Mouse (Mus musculus): ENCODE data around the gene Mmp9. TPM values are rescaled to one million over a fixed set of nuclear protein-coding genes. Genes with fewer than 3 reads are reported as not detected.

Mmp9 gene
- polyA plus RNA-seq, 1 experiment, result 8.1 TPM

GRCm38 (mm10) chr2:164961506-164962182, 21.1 kb downstream of the Mmp9 start:
- H3K4me3 ChIP-seq (ENCODE audit: insufficient read depth, low read length), result no peak overlapping the region
- H3K27ac ChIP-seq (ENCODE audit: insufficient read depth, low read length), result no peak overlapping the region
- peak; percentile 59; the same call in 1 of the 2 replicates for TF ChIP-seq CTCF (IDR thresholded peaks at IDR 0.05; ENCODE audit: borderline replicate concordance, insufficient read depth, low read length)
- TF ChIP-seq POLR2A (IDR thresholded peaks at IDR 0.05; ENCODE audit: low read depth, low read length), result no peak
- H3K4me1 ChIP-seq (ENCODE audit: control insufficient read depth, insufficient read depth, low read length), result no peaks in the 10 kb centered on the region

DNA sequence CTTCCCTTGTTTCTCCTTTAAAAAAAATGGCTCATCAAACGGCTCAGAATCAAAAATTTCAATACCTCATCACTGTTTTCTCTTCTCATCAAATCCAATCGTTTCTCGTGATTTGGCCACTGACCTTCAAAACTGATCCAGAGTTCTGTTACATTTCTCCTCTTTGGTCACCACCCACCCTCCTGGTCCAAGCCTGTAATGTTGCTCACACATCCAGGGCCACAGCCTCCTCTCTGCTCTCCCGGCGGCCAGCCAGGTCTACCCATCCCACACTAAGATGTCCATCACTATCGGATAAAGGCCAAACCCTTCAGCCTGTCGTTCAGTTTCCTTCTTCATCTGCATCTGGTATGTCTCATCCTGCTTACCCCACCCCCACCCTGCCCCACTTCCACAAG, 21.6 kb downstream of the Mmp9 start:
- no peaks in the 10 kb centered on the region for H3K4me1 ChIP-seq (ENCODE audit: control insufficient read depth, insufficient read depth, low read length)
- H3K27ac ChIP-seq (ENCODE audit: insufficient read depth, low read length), result no peak overlapping the region
- TF ChIP-seq CTCF (IDR thresholded peaks at IDR 0.05; ENCODE audit: borderline replicate concordance, insufficient read depth, low read length) (no peak), POLR2A (IDR thresholded peaks at IDR 0.05; ENCODE audit: low read depth, low read length) (no peak)
- H3K4me3 ChIP-seq (ENCODE audit: insufficient read depth, low read length), result no peak overlapping the region

DNA sequence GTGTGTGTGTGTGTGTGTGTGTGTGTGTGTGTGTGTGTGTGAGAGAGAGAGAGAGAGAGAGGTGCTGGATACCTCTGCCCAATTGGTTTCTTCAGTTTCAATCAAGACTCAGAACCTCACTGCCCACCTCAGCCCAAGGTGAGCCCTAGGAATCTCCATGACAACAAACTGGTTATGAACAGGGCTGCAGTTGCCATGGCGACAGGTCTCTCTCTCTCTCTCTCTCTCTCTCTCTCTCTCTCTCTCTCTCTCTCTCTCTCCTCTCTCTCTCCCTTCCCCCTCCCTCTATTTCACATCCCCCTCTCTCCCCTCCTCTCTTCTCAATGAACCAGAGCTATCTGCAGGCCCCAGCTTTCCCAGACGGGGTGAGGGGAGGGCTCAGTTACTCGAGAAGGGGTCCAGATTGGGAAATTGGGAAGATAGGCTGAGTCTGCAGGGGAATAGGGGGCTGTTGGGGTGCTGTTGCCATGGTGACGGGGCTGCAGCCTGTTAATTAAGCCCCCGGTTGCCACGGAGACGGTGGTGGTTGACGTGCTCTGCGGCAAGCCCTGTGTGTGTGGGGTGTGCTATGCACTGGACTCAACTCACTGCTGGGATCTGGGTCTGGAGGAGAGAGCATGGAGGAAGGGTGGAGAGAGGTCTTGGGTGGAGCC, 23.8 kb downstream of the Mmp9 start:
- no peaks in the 10 kb centered on the region for H3K4me1 ChIP-seq (ENCODE audit: control insufficient read depth, insufficient read depth, low read length)

GRCm38 (mm10) chr2:164964981-164965380, 24.4 kb downstream of the Mmp9 start:
- no peak for TF ChIP-seq POLR2A (IDR thresholded peaks at IDR 0.05; ENCODE audit: low read depth, low read length)
- TF ChIP-seq CTCF (IDR thresholded peaks at IDR 0.05; ENCODE audit: borderline replicate concordance, insufficient read depth, low read length), result no peak
- Histone ChIP-seq H3K4me1 (ENCODE audit: control insufficient read depth, insufficient read depth, low read length) (no peaks in the 10 kb centered on the region), H3K4me3 (ENCODE audit: insufficient read depth, low read length) (no peak overlapping the region), H3K27ac (ENCODE audit: insufficient read depth, low read length) (no peak overlapping the region)

More for the DNA sequence above, 23.8 kb downstream of the Mmp9 start:
- H3K4me3 ChIP-seq (ENCODE audit: insufficient read depth, low read length), result no peak overlapping the region
- H3K27ac ChIP-seq (ENCODE audit: insufficient read depth, low read length), result no peak overlapping the region
- TF ChIP-seq CTCF (IDR thresholded peaks at IDR 0.05; ENCODE audit: borderline replicate concordance, insufficient read depth, low read length) (no peak), POLR2A (IDR thresholded peaks at IDR 0.05; ENCODE audit: low read depth, low read length) (no peak)

- no peak overlapping the region for H3K27ac ChIP-seq (ENCODE audit: insufficient read depth, low read length)
- no peak for TF ChIP-seq CTCF (IDR thresholded peaks at IDR 0.05; ENCODE audit: borderline replicate concordance, insufficient read depth, low read length)
- no peak for TF ChIP-seq POLR2A (IDR thresholded peaks at IDR 0.05; ENCODE audit: low read depth, low read length)
- no peak overlapping the region for H3K4me3 ChIP-seq (ENCODE audit: insufficient read depth, low read length)
- H3K4me1 ChIP-seq (ENCODE audit: control insufficient read depth, insufficient read depth, low read length), result no peaks in the 10 kb centered on the region
These were observed 25.8 kb downstream of the Mmp9 start for GRCm38 (mm10) chr2:164966381-164966780.

DNA sequence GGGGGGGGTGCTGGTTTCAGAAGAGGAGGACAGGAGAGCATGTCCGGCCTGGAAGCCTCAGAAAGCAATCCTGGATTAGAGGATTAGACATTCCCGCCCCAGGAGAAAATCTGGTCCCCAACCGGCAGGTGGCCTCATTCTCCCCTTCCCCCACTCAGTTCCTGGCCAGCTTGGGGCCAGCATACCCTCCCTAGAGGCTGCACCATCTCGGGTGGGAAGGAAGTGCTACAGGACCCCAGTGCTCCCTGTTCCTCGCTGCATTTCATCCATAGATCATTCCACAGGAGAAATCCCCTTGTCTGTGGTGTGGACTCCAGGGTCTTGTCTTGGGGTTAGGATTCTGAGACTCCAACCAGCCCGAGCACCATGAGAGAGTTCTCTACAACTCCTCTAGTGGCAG, 26.6 kb downstream of the Mmp9 start:
- Histone ChIP-seq H3K4me3 (ENCODE audit: insufficient read depth, low read length) (no peak overlapping the region), H3K27ac (ENCODE audit: insufficient read depth, low read length) (no peak overlapping the region), H3K4me1 (ENCODE audit: control insufficient read depth, insufficient read depth, low read length) (no peaks in the 10 kb centered on the region)
- TF ChIP-seq POLR2A (IDR thresholded peaks at IDR 0.05; ENCODE audit: low read depth, low read length) (no peak), CTCF (IDR thresholded peaks at IDR 0.05; ENCODE audit: borderline replicate concordance, insufficient read depth, low read length) (no peak)

- no peak overlapping the region for H3K4me3 ChIP-seq (ENCODE audit: insufficient read depth, low read length)
- TF ChIP-seq CTCF (IDR thresholded peaks at IDR 0.05; ENCODE audit: borderline replicate concordance, insufficient read depth, low read length), result no peak
- no peak for TF ChIP-seq POLR2A (IDR thresholded peaks at IDR 0.05; ENCODE audit: low read depth, low read length)
- H3K4me1 ChIP-seq (ENCODE audit: control insufficient read depth, insufficient read depth, low read length), result no peaks in the 10 kb centered on the region
- H3K27ac ChIP-seq (ENCODE audit: insufficient read depth, low read length), result no peak overlapping the region
These were observed 27.3 kb downstream of the Mmp9 start for GRCm38 (mm10) chr2:164967761-164968440.

GRCm38 (mm10) chr2:164968451-164968851, 27.9 kb downstream of the Mmp9 start:
- H3K4me3 ChIP-seq (ENCODE audit: insufficient read depth, low read length), result no peak overlapping the region
- no peak overlapping the region for H3K27ac ChIP-seq (ENCODE audit: insufficient read depth, low read length)
- TF ChIP-seq CTCF (IDR thresholded peaks at IDR 0.05; ENCODE audit: borderline replicate concordance, insufficient read depth, low read length) (no peak), POLR2A (IDR thresholded peaks at IDR 0.05; ENCODE audit: low read depth, low read length) (no peak)
- H3K4me1 ChIP-seq (ENCODE audit: control insufficient read depth, insufficient read depth, low read length), result no peaks in the 10 kb centered on the region

- no peak for TF ChIP-seq POLR2A (IDR thresholded peaks at IDR 0.05; ENCODE audit: low read depth, low read length)
- no peak for TF ChIP-seq CTCF (IDR thresholded peaks at IDR 0.05; ENCODE audit: borderline replicate concordance, insufficient read depth, low read length)
- Histone ChIP-seq H3K27ac (ENCODE audit: insufficient read depth, low read length) (no peak overlapping the region), H3K4me3 (ENCODE audit: insufficient read depth, low read length) (no peak overlapping the region), H3K4me1 (ENCODE audit: control insufficient read depth, insufficient read depth, low read length) (no peaks in the 10 kb centered on the region)
These were observed 28.8 kb downstream of the Mmp9 start for GRCm38 (mm10) chr2:164969348-164969781.

All from embryonic fibroblast, embryonic 13.5 days (primary cell).